Mouse (Mus musculus): ENCODE measurements around the gene Nfya.

GRCm38 (mm10) chr17:48424237-48424636, 14.5 kb upstream of the Nfya start:
- TF ChIP-seq CTCF (IDR thresholded peaks at IDR 0.05; ENCODE audit: low read depth, low read length), result no peak
- no peak for TF ChIP-seq POLR2A (IDR thresholded peaks at IDR 0.05; ENCODE audit: borderline replicate concordance, low read depth, low read length)

Data from bone marrow macrophage, adult 2 months (primary cell).